Mouse (Mus musculus) frontal cortex, postnatal 25 days (tissue): Measurements from ENCODE around the gene Olfr469.
"Not testable (repeated sequence)": the region's sequence is repeated elsewhere in the genome, so short reads cannot be mapped to it uniquely, and the experiment has no call there.

Experiments
- DNase-seq, 2 experiments: peaks; one replicate each; pipeline ENCODE4 v3.0.0; 2022; ENCODE audit warnings: low spot score in 2 of 2

Gene Olfr469

GRCm38 (mm10) chr7:107825441-107825840 is at the start of gene Olfr469:
TSS of gene Olfr469 (minus strand) at chr7:107825541.
- not testable (repeated sequence) for DNase-seq

- DNase-seq = not testable (repeated sequence)
Measured at GRCm38 (mm10) chr7:107847390-107847789, 22.0 kb upstream of the Olfr469 start, which contains the start of gene Olfr470. TSS of gene Olfr470 (minus strand) at chr7:107847490.

GRCm38 (mm10) chr7:107841719-107842118 is 16.4 kb upstream of the Olfr469 start:
- no peak for DNase-seq

GRCm38 (mm10) chr7:107823867-107824266 is 1.5 kb downstream of the Olfr469 start:
- DNase-seq = not testable (repeated sequence)

GRCm38 (mm10) chr7:107819442-107819841 is 5.9 kb downstream of the Olfr469 start:
- DNase-seq = no peak

GRCm38 (mm10) chr7:107811963-107812362 is 13.4 kb downstream of the Olfr469 start, which contains the start of gene Olfr467:
TSS of gene Olfr467 (plus strand) at chr7:107812263.
- no peak for DNase-seq

GRCm38 (mm10) chr7:107802138-107802537 is 23.2 kb downstream of the Olfr469 start:
- no peak for DNase-seq

- DNase-seq = no peak
Measured at GRCm38 (mm10) chr7:107801108-107801507, 24.2 kb downstream of the Olfr469 start, which contains the start of gene Ovch2. TSS of gene Ovch2 (minus strand) at chr7:107801208.

- no peak for DNase-seq
Measured at GRCm38 (mm10) chr7:107796500-107796899, 28.8 kb downstream of the Olfr469 start.

GRCm38 (mm10) chr7:107787977-107788620 is 37.2 kb downstream of the Olfr469 start:
- DNase-seq = no peak

GRCm38 (mm10) chr7:107779611-107780010 is 45.7 kb downstream of the Olfr469 start:
- no peak for DNase-seq

GRCm38 (mm10) chr7:107778216-107778615 is 47.1 kb downstream of the Olfr469 start:
- no peak for DNase-seq

GRCm38 (mm10) chr7:107770812-107771211 is 54.5 kb downstream of the Olfr469 start:
- DNase-seq = no peak
